Mouse (Mus musculus) erythroblast, adult 5-6 weeks (primary cell): Measurements from ENCODE around the gene Pttg1. TPM values are rescaled to one million over a fixed set of nuclear protein-coding genes. Genes with fewer than 3 reads are reported as not detected.

ENCODE experiments used
- ATAC-seq: replicated peaks from 2 replicates; pipeline ENCODE4 v1.8.0; 2016; ENCODE audit warnings: moderate number of reproducible peaks, mild to moderate bottlenecking, moderate TSS enrichment, inconsistent platforms; ENCODE audit not compliant: poor library complexity, low FRiP score, severe bottlenecking
- total RNA-seq, 2 experiments: library from RNA; stranded (forward) in 1 of 2; stranded (reverse) in 1 of 2; fragments of 150-400 nt in 1 of 2; fragments of 200-764, 138-1000 nt in 1 of 2; gene quantifications; 2 replicates each; pipeline versions ENCODE4 v1.2.3 to v1.2.4; 2015 to 2017; ENCODE audit warnings: low replicate concordance in 2 of 2

The Pttg1 gene
- 98.6 and 127 TPM in 2 replicates for total RNA-seq (2015; ENCODE audit: low replicate concordance)
- 89.8 and 114 TPM in 2 replicates for total RNA-seq (2017; ENCODE audit: low replicate concordance)

- peak; percentile 100 for ATAC-seq
These were observed at the start of gene Pttg1 for GRCm38 (mm10) chr11:43425824-43426413. Pttg1 (minus strand) TSS chr11:43426251.

- no peak for ATAC-seq
These were observed 48.2 kb upstream of the Pttg1 start, which contains the start of gene C1qtnf2 for GRCm38 (mm10) chr11:43474225-43474774. C1qtnf2 (plus strand) TSS chr11:43474276.

DNA sequence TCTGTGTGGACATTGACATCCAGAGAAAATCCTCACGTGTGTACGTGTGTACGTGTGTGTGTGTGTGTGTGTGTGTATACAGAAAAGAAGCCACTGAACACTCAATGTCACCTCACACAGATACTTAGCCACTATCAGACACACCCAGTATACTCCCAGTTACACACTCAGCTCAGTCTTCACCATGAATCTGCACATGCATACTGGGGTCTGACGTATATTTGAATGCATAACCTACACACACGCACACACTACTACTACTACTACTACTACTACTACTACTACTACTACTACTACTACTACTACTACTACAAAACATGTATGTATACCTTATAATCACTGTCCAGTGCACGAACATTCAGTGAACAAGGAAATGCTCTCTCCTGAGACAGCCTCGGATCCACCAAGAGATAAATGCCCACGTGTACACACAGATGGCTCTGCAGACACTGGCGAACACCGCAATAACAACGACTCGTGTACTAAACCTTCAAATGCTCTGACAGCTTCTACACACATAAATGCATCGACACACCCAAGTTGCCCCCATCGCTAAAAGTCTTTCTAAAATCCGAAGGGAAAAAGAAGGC, 47.7 kb upstream of the Pttg1 start:
- ATAC-seq, result no peak

GRCm38 (mm10) chr11:43473115-43473514, 47.1 kb upstream of the Pttg1 start:
- ATAC-seq, result no peak

DNA sequence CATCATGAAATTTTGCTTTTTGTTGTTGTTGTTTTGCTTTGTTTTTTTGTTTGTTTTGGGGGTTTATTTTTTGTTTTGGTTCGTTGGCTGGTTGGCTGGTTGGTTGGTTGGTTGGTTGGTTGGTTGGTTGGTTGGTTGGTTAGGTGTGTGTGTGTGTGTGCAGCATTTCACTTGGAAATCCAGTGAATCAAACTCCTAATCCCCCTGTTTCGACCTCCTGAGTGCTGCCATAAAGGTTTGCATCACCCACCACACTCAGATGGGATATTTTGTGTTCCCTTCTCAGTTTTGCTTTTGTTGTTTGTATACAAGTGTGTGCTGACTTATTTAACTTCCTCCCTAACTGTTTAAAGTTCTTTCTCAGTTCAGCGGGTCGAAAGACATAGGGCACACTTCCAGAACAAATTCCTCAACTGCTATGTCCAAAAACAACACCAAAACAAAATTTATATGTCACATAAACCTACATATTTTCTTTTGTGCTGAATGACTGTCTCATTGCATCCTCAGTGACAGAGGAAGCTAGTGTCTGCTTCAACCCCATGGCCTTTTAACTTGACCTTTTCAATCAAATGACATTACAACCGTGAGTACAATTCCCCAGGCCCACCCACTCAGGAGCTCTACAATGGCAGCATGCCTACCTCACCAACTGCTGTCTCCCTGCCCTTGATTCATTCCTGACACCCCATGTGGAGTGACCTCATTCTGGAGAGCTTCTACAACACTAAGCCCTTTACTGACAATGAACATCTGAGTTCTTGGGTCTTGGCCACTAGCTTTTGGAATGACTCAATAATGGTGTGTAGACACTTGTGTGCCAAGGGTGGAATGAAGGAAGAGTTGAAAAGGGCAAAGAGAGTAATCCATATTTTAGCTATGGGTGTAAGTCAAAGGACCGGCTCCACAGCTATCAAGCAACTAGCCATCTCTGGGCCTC, 45.1 kb upstream of the Pttg1 start:
- ATAC-seq, result no peak

DNA sequence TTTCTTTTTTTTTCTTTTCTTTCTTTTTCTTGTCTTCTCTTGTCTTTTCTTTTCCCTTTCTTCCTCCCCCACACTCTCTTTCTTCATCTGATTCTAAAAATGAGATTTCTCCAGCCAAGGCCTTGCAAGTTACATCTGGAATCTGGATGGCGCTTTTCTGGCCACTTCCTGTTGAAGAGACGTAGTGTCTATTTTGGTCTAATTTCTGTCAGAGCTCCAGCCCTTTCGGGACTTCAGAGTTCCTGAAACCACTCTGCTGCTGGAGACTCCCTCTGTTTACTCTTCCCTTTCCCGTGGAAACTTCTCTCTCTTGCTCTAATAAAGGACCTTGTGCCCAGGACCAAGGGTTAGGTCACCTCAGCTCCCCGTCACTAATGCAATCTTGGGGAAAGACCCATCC, 44.1 kb upstream of the Pttg1 start:
- ATAC-seq, result no peak

DNA sequence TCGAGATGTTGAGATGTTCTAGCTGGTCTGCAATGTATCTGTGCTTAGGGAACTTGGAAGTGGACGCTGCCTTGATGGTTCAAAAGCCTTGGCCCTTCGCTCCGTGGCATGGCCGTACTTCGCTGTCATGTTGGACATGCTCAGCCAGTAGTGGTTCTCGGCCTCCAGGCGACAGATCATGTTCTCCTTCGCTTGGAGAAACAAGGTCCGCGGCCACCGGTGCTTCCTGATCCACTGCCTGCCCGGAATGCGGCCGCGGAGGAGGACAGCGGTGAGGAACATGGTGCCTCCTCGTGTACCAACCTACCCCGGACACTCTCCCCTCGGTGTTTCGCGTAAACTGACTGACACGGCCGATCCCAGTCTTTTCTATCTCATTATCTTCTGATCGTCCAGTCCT, 37.2 kb upstream of the Pttg1 start:
- ATAC-seq, result no peak

GRCm38 (mm10) chr11:43452266-43452665, 26.2 kb upstream of the Pttg1 start:
- ATAC-seq, result no peak

- ATAC-seq, result no peak
These were observed 25.3 kb upstream of the Pttg1 start for GRCm38 (mm10) chr11:43451322-43451721.

DNA sequence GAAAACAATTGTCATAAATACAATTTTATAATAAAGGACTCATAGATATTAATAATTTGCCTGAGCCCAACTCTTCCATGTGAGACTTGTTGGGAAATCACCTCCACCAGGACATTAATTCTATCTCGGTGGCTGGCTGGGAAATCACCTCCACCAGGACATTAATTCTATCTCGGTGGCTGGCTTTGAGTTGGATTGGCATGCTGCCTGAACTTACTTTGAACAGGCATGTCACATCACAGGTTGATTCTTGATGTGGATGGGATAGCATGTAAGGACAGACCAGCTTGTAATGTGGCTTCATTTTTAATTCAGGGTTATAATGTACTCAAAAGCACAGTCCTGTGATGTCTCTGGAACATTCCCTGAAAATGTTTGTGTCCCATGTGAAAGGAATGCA, 23.9 kb upstream of the Pttg1 start:
- no peak for ATAC-seq

DNA sequence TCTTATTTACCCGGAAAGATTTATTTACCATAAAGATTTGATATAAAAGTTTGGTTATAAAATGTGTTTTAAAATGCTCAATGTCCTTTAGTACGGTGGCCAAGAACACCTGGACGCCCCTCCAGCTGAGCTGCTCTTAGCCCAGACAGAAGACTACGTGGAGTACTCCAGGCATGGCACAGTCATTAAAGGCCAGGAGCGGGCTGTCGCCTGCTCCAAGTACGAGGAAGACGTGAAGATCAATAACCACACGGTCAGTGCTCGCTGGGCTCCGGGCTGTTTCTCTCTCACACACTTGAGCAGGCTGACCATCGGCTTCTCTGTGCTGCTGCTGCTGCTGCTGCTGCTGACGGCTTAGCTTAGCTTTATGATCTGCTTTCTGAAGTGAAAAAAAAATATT, 17.1 kb upstream of the Pttg1 start:
- ATAC-seq, result no peak

DNA sequence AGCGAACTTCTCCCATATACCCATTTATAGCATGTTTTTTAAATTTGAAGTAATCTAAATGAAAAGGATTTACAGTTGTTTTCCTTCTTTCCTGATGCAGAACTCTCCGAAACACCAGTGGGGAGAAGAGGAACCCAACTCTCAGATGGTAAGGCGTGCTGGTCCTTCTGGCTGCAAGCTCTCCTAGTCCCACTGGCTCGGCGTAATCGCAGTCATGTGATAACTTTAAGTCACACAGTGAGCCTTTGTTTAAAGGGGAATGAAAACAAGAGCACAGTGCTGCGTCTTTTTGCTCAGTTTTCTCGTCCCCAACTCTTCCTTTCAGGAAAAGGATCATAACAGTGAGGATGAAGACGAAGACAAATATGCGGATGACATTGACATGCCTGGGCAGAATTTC, 15.1 kb upstream of the Pttg1 start:
- no peak for ATAC-seq

DNA sequence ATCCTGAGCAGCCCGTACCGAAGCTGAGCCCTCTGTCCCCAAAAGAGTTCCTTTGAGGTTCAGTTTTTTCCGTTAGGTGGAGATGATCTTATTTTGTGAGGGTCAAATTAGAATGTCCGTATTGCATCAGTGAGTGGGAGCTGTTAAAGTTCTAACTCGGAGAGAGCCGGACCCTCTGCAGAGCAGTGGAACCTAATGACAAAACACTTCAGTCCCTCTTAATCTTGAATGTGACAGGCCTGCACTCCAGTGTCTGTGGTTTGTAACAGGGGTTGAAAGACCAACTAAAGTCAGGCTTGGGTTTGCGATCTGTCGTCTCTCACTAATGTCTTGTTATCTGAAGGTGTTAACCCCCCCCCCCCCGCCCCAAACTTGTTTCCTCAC, 8.0 kb upstream of the Pttg1 start:
- peak; percentile 51 for ATAC-seq

DNA sequence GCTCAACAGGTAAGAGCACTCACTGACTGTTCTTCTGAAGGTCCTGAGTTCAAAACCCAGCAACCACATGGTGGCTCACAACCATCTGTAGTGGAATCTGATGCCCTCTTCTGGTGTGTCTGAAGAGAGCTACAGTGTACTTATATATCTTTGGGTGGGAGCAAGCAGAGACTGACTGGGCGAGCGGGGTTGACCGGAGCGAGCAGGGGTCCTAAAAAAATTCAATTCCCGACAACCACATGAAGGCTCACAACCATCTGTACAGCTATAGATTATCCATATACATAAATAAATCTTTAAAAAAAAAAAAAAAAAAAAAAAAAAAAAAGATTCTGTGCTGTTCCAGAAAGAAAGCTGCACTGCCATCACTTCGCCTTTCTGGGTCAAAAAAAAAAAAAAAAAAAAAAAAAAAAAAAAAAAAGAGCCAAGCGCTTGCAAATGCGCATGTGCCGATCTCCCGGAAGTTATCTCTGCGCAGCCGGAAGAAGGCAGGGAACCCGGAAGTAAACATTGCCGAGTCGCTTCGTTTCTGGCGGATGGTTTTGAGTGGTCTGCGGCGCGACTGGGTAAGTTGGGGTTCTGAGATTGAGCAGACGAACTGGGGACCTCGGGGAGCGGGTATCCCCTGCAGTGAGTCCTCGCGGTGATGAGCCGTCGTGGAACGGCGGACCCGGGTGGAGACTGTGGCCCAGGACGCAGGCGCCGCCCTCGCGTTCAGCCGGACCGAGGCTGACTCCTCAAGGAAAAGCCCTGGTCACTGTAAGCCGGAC, 7.4 kb upstream of the Pttg1 start, which contains the start of gene Slu7:
Gene Slu7 (plus strand): TSS at position 491 of the 770 bp plus-strand sequence.
- ATAC-seq, result peak; percentile 96

GRCm38 (mm10) chr11:43426414-43426884, 398 bp upstream of the Pttg1 start:
- ATAC-seq, result peak; percentile 60

DNA sequence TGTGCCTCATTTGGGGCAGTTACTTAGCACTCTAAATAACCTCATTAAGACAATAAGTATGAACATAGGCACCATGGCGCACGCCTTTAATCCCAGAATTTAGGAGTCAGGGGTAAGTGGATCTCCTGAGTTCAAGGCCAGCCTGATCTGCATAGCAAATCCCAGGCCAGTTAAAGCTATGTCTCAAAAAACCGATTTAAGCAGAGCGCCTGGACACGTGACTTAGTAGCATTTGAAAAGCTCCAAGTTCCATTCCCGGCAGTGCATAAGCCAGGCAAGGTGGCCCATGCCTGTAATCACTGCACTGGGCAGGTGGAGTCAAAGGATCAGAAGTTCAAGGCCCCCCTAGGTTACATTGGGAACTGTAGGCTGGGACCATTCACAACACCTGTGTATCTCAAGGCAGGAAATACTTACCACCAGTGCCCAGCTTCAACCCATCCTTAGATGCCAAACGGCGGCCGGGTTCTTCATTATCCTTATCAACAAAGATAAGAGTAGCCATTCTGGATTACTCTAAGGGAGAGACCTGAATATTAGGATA, 813 bp downstream of the Pttg1 start:
- ATAC-seq, result no peak

DNA sequence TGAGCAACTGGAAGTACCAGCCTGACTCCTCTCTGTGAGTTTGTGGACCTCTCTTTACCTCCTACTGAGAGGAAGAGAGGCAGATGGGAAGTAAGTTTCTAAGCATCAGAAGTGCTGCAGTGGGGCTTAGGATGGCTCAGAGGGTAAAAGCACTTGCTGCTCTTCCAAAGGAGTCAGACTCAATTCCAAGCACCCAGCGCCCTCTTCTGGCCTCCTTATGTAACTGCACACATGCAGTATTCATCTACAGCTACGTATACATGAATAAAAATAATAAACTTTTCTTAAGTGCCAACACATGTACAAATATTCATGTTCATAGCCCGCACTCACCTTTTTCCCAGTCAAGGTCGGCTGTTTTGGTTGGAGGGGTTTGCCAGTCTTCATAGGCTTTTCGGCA, 1.7 kb downstream of the Pttg1 start:
- no peak for ATAC-seq

GRCm38 (mm10) chr11:43417201-43417600, 8.8 kb downstream of the Pttg1 start:
- ATAC-seq, result no peak

DNA sequence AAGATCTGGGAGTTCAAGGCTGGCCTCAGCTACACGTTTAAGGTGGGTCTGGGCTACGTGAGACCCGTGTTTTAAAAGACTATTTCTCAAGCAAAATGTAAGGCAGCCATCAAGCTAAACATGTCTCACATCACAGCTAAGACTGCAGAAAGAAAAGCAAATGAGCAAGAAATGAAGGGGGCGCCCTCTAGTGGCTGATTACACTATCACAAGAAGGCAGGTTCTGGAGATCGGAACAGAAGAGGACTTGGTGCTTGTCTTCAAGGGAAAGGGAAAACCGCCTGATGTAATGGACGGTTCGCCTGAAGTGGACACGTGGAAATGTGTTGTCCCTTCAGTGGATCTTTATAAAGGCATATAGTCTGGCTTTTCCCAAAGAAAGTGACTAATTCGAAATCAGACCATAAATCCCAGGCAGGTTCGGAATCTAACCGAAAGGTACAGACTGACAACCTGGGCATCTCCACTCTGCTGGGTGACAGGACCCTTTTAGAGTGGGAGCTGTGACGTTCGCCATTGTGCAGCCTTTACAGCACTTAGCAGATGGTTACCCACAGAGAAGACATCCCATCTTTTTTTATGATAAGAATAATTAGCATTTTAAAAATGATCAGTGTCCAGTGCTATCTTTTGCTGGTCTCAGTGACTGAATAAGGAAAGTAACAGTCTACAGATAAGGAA, 13.1 kb downstream of the Pttg1 start:
- ATAC-seq, result peak; percentile 70; the same call in 1 of the 2 replicates
